Mouse (Mus musculus): ENCODE results near the gene Cdc14b. TPM values are rescaled to one million over a fixed set of nuclear protein-coding genes. Genes with fewer than 3 reads are reported as not detected.

Cdc14b gene
- polyA plus RNA-seq, 1 experiment from 2014 or later: 29.5 TPM

DNA sequence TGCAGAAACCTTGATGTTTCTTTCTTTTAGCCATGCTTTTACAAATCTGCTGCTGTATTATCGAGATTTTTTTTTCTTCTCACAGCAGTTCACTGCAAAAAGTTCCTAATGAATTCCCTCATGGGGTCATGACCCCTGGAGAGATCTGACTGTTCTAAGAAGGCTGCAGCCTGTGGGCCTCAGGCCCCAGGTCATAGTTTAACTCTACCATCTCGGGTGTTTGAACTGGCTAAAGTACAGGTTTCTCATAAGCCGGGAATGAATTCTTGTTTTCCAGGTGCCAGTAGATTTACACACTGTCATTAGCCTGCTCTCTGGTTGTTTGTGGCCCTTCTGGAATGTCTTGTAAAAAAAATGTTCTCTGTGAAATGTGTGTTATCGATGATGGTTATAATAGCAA is 11.7 kb upstream of the Cdc14b start:
- no peak overlapping the region for H3K4me3 ChIP-seq (ENCODE audit: low read depth, low read length)
- ATAC-seq (replicated peaks; ENCODE audit: insufficient number of reproducible peaks, low FRiP score, low TSS enrichment): no peak
- H3K4me2 ChIP-seq: no peak overlapping the region
- peaks cover 3% of the 10 kb centered on the region; the same call in 1 of the 2 replicates for H3K36me3 ChIP-seq (ENCODE audit: control insufficient read depth, insufficient read depth, low read length)
- 0 out of 2 replicates have a peak, but pooled peaks cover 3% of the 10 kb centered on the region for H3K9me3 ChIP-seq (replicated peaks; ENCODE audit: control insufficient read depth, low read length)
- no peak overlapping the region for H3K27ac ChIP-seq (ENCODE audit: low read depth, low read length)
- WGBS (ENCODE audit: insufficient replicate concordance): 61% methylated on average over 4 of the region's 4 CpGs
- no peaks in the 10 kb centered on the region; the same call in 1 of the 2 replicates for H3K4me1 ChIP-seq (ENCODE audit: control insufficient read depth, insufficient read depth, low read length)
- H3K9ac ChIP-seq (ENCODE audit: low read depth, low read length): no peak overlapping the region
- H3K27me3 ChIP-seq (ENCODE audit: control insufficient read depth, insufficient read depth, low read length): no peaks in the 10 kb centered on the region

DNA sequence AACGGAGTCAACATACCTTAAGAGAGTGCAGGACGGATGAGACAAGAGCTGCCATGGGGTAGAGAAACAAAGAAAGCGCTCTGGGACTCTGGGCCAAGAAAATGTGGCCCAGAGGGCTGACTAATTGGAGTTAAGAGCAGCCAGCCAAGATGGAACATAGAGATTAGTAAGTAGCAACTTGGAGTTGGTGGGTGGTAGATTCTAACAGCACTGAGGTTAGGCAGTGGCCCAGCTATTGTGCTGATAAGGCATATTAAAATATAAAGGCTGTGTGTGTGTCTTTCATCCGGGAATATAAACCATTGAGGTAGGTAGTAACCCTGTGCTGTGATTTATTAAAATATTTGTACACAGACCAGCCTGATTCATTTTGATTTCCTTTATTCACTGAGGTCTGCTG is 11.2 kb upstream of the Cdc14b start:
- Histone ChIP-seq H3K4me1 (ENCODE audit: control insufficient read depth, insufficient read depth, low read length) (no peaks in the 10 kb centered on the region; the same call in 1 of the 2 replicates), H3K4me3 (ENCODE audit: low read depth, low read length) (no peak overlapping the region), H3K9me3 (replicated peaks; ENCODE audit: control insufficient read depth, low read length) (0 out of 2 replicates have a peak, but pooled peaks cover 3% of the 10 kb centered on the region), H3K27ac (ENCODE audit: low read depth, low read length) (no peak overlapping the region), H3K4me2 (no peak overlapping the region), H3K27me3 (ENCODE audit: control insufficient read depth, insufficient read depth, low read length) (no peaks in the 10 kb centered on the region), H3K36me3 (ENCODE audit: control insufficient read depth, insufficient read depth, low read length) (no peaks in the 10 kb centered on the region), H3K9ac (ENCODE audit: low read depth, low read length) (no peak overlapping the region)
- 72% methylated on average over 4 of the region's 4 CpGs for WGBS (ENCODE audit: insufficient replicate concordance)
- ATAC-seq (replicated peaks; ENCODE audit: insufficient number of reproducible peaks, low FRiP score, low TSS enrichment): no peak

DNA sequence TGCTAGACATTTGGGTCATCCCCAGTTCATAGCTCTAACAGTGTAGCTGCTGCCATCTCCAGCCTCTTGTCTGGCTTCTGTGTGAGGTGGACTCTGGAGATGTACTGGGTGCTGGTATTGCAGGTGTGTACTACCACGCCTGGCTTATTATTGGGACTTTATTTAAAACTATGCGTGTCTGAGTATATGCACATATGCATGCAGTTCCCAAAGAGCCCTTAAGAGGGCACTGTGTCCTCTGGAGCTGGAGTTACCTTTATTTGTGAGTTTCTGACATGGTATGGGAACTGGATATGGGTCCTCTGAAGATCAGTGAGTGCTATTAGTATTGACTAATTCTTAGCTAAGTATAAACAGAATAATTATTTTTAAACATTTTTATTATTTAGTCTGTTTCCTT is 9.6 kb upstream of the Cdc14b start:
- 90% methylated on average over 2 of the region's 2 CpGs for WGBS (ENCODE audit: insufficient replicate concordance)
- Histone ChIP-seq H3K27me3 (ENCODE audit: control insufficient read depth, insufficient read depth, low read length) (no peaks in the 10 kb centered on the region), H3K27ac (ENCODE audit: low read depth, low read length) (no peak overlapping the region), H3K9me3 (replicated peaks; ENCODE audit: control insufficient read depth, low read length) (0 out of 2 replicates have a peak, but pooled peaks cover 3% of the 10 kb centered on the region), H3K4me1 (ENCODE audit: control insufficient read depth, insufficient read depth, low read length) (no peaks in the 10 kb centered on the region; the same call in 1 of the 2 replicates), H3K4me2 (no peak overlapping the region), H3K9ac (ENCODE audit: low read depth, low read length) (no peak overlapping the region), H3K4me3 (ENCODE audit: low read depth, low read length) (no peak overlapping the region), H3K36me3 (ENCODE audit: control insufficient read depth, insufficient read depth, low read length) (no peaks in the 10 kb centered on the region)
- no peak for ATAC-seq (replicated peaks; ENCODE audit: insufficient number of reproducible peaks, low FRiP score, low TSS enrichment)

DNA sequence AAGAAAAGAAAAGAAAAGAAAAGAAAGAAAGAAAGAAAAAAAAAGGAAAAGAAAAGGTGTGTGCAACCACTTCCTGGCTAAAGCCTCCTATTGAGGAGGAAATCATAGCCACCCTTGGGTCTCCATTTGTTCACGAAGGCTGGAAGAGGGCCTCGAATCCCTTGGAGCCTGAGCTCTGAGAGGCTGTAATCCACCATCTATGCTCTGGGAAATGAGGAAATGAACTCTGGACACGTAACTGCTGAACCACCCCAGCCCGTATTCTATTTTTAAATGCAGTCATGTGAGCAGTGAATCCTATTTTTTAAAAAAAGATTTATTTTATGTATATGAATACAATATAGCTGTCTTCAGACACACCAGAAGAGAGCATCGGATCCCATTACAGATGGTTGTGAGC is 5.8 kb upstream of the Cdc14b start:
- no peaks in the 10 kb centered on the region for H3K4me1 ChIP-seq (ENCODE audit: control insufficient read depth, insufficient read depth, low read length)
- H3K4me3 ChIP-seq (ENCODE audit: low read depth, low read length): no peak overlapping the region
- H3K9me3 ChIP-seq (replicated peaks; ENCODE audit: control insufficient read depth, low read length): 0 out of 2 replicates have a peak, but pooled peaks cover 3% of the 10 kb centered on the region
- H3K27ac ChIP-seq (ENCODE audit: low read depth, low read length): no peak overlapping the region
- H3K4me2 ChIP-seq: no peak overlapping the region
- no peaks in the 10 kb centered on the region for H3K27me3 ChIP-seq (ENCODE audit: control insufficient read depth, insufficient read depth, low read length)
- H3K9ac ChIP-seq (ENCODE audit: low read depth, low read length): no peak overlapping the region
- no peaks in the 10 kb centered on the region for H3K36me3 ChIP-seq (ENCODE audit: control insufficient read depth, insufficient read depth, low read length)
- ATAC-seq (replicated peaks; ENCODE audit: insufficient number of reproducible peaks, low FRiP score, low TSS enrichment): no peak
- 75% methylated on average over 5 of the region's 5 CpGs for WGBS (ENCODE audit: insufficient replicate concordance)

DNA sequence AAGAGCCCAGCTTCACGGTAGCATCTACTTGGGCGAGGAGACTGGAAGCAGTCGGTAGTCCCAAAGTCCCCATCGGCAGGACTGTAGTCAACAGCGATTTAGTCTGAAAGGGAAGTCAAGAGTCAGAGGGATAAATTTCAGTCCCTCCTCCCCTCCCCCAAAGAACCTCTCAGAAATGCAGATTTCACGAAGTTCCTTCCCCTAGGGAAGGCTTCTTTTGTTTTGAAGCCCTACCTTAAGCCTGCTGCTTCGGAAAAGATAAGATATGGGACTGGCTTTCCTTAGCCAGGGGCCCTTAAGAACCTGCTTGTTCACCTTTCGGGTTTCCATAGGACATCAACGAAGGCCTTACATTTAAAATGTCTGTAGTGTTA is 651 bp upstream of the Cdc14b start:
- no peak for ATAC-seq (replicated peaks; ENCODE audit: insufficient number of reproducible peaks, low FRiP score, low TSS enrichment)
- Histone ChIP-seq H3K27ac (ENCODE audit: low read depth, low read length) (no peak overlapping the region), H3K4me1 (ENCODE audit: control insufficient read depth, insufficient read depth, low read length) (peaks cover 3% of the 10 kb centered on the region; the same call in 1 of the 2 replicates), H3K4me3 (ENCODE audit: low read depth, low read length) (peak overlapping the region; percentile 74), H3K9me3 (replicated peaks; ENCODE audit: control insufficient read depth, low read length) (no peaks in the 10 kb centered on the region), H3K27me3 (ENCODE audit: control insufficient read depth, insufficient read depth, low read length) (no peaks in the 10 kb centered on the region), H3K4me2 (peak overlapping the region; percentile 100), H3K36me3 (ENCODE audit: control insufficient read depth, insufficient read depth, low read length) (no peaks in the 10 kb centered on the region), H3K9ac (ENCODE audit: low read depth, low read length) (peak overlapping the region; percentile 80)
- WGBS (ENCODE audit: insufficient replicate concordance): 8% methylated on average over 9 of the region's 9 CpGs

DNA sequence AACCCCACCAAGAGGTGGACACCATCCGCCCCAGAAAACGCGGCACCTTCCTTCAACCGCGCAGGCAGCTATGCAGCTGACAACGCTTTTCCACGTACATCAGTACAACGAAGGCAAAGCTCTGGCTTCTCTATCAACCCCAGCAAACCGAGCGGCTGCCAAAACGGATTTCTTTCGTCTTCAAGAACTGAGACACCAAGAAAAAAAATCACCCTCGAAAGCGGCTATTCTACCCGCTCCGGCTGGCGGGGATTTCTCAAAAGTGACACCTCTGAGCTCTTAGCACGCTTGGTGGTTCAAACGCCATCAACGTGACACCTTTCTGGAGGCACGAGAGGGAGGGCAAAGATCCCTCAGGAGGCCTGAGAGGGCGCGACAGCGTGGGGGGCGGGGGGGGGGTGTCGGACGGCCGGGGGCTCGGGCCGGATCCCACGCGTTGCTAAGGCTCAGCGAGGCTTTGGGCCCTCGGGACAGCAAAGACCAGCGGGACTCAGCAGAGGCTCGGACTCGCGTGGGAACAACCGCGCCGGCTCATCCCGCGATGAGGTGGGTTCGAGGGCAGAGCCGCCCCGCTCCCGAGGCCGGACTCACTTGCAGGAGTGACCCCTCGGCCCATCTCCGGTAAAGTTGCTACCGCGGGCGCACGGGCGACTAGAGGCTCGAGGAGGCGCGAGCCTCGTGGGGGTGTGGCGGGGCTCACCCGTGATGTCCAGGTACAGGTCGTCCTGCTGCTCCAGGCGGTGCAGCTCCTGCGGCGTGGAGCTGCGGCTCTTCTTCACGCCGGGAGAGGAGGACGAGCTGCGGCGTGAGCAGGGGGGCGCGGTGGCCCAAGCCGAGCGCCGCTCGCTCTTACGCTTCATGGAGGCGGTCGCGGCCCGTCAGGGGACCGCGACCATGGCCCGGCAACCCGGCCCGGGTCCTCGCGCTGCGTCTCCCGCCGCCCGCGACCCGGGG is 922 bp downstream of the Cdc14b start:
- Histone ChIP-seq H3K9me3 (replicated peaks; ENCODE audit: control insufficient read depth, low read length) (no peaks in the 10 kb centered on the region), H3K36me3 (ENCODE audit: control insufficient read depth, insufficient read depth, low read length) (no peaks in the 10 kb centered on the region), H3K27me3 (ENCODE audit: control insufficient read depth, insufficient read depth, low read length) (no peaks in the 10 kb centered on the region), H3K4me3 (ENCODE audit: low read depth, low read length) (peak overlapping the region; percentile 74), H3K4me1 (ENCODE audit: control insufficient read depth, insufficient read depth, low read length) (peaks cover 3% of the 10 kb centered on the region; the same call in 1 of the 2 replicates), H3K27ac (ENCODE audit: low read depth, low read length) (no peak overlapping the region), H3K9ac (ENCODE audit: low read depth, low read length) (peak overlapping the region; percentile 80), H3K4me2 (peak overlapping the region; percentile 100)
- under 1% methylated on average over 92 of the region's 95 CpGs for WGBS (ENCODE audit: insufficient replicate concordance)
- peak; percentile 61 for ATAC-seq (replicated peaks; ENCODE audit: insufficient number of reproducible peaks, low FRiP score, low TSS enrichment)

DNA sequence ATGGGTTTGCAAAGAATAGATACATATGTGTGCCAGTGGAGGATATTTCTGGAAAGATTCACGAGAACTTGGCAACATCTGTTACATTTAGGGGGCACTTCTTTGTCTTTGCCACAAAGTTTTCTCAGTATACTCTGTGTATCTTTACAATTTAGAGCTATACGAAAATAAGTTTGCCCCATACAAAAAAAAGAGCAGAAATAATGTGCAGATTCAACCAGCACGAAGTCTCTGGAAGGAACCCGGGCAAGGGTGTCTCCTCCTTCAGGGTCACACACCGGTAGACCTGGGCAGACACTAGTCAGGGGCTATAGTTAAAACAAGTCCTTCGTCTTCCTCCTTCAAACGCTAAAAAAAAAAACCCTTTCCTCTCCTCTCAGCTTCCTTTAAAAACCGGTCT is 1.7 kb downstream of the Cdc14b start:
- H3K27ac ChIP-seq (ENCODE audit: low read depth, low read length): no peak overlapping the region
- H3K4me1 ChIP-seq (ENCODE audit: control insufficient read depth, insufficient read depth, low read length): peaks cover 3% of the 10 kb centered on the region; the same call in 1 of the 2 replicates
- no peaks in the 10 kb centered on the region for H3K27me3 ChIP-seq (ENCODE audit: control insufficient read depth, insufficient read depth, low read length)
- peak overlapping the region; percentile 100 for H3K4me2 ChIP-seq
- ATAC-seq (replicated peaks; ENCODE audit: insufficient number of reproducible peaks, low FRiP score, low TSS enrichment): no peak
- H3K4me3 ChIP-seq (ENCODE audit: low read depth, low read length): peak overlapping the region; percentile 74; the same call in 1 of the 2 replicates
- 45% methylated on average over 8 of the region's 8 CpGs for WGBS (ENCODE audit: insufficient replicate concordance)
- H3K9ac ChIP-seq (ENCODE audit: low read depth, low read length): no peak overlapping the region
- no peaks in the 10 kb centered on the region for H3K36me3 ChIP-seq (ENCODE audit: control insufficient read depth, insufficient read depth, low read length)
- no peaks in the 10 kb centered on the region for H3K9me3 ChIP-seq (replicated peaks; ENCODE audit: control insufficient read depth, low read length)

DNA sequence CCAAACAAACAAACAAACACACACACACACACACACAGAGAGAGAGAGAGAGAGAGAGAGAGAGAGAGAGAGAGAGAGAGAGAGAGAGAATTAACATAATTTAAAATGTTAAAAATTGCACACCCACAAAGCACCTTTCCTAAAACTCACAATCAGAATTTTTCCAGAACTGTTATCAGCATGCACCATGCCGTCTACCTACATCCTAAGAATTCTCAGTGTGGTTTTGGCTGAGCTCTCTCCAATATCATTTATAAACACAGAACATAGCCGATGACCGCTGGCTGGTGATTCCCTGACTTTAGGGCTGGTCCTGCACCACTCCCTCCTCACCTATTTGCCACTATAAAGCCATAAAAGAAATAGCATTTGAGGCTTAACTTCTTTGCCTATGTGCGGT is 6.7 kb downstream of the Cdc14b start:
- Histone ChIP-seq H3K36me3 (ENCODE audit: control insufficient read depth, insufficient read depth, low read length) (no peaks in the 10 kb centered on the region), H3K4me3 (ENCODE audit: low read depth, low read length) (no peak overlapping the region), H3K9me3 (replicated peaks; ENCODE audit: control insufficient read depth, low read length) (no peaks in the 10 kb centered on the region), H3K27me3 (ENCODE audit: control insufficient read depth, insufficient read depth, low read length) (no peaks in the 10 kb centered on the region), H3K4me2 (no peak overlapping the region), H3K9ac (ENCODE audit: low read depth, low read length) (no peak overlapping the region), H3K27ac (ENCODE audit: low read depth, low read length) (no peak overlapping the region), H3K4me1 (ENCODE audit: control insufficient read depth, insufficient read depth, low read length) (peaks cover 4% of the 10 kb centered on the region)
- 66% methylated on average over 4 of the region's 4 CpGs for WGBS (ENCODE audit: insufficient replicate concordance)
- ATAC-seq (replicated peaks; ENCODE audit: insufficient number of reproducible peaks, low FRiP score, low TSS enrichment): no peak
